Mouse (Mus musculus): ENCODE measurements around the gene Sapcd1. TPM values are rescaled to one million over a fixed set of nuclear protein-coding genes. Genes with fewer than 3 reads are reported as not detected.
A peak's percentile ranks its signal among the peaks of the same experiment; 100 is the strongest.

Gene Sapcd1
- polyA plus RNA-seq, 1 experiment from 2014 or later, result 21.5 TPM

GRCm38 (mm10) chr17:35064378-35064877 is 36.6 kb upstream of the Sapcd1 start:
- Histone ChIP-seq H3K36me3 (peaks cover 27% of the 10 kb centered on the region), H3K4me2 (replicated peaks) (peak overlapping the region; percentile 54), H3K27me3 (peaks cover 22% of the 10 kb centered on the region; the same call in 1 of the 2 replicates), H3K9ac (no peak overlapping the region), H3K9me3 (replicated peaks) (no peaks in the 10 kb centered on the region), H3K4me1 (peaks cover 37% of the 10 kb centered on the region), H3K27ac (replicated peaks) (peak overlapping the region; percentile 68), H3K4me3 (replicated peaks) (peak overlapping the region; percentile 41)
- WGBS, result 28% methylated on average over 10 of the region's 10 CpGs
- no peak for ATAC-seq (ENCODE audit: insufficient number of reproducible peaks, low FRiP score, low TSS enrichment, low read depth)

- Histone ChIP-seq H3K4me2 (replicated peaks) (no peak overlapping the region), H3K27me3 (peaks cover 22% of the 10 kb centered on the region; the same call in 1 of the 2 replicates), H3K27ac (replicated peaks) (0 out of 2 replicates have a peak overlapping the region, but pooled peaks have one; percentile 68), H3K36me3 (peaks cover 27% of the 10 kb centered on the region), H3K4me1 (peaks cover 42% of the 10 kb centered on the region), H3K9ac (no peak overlapping the region), H3K9me3 (replicated peaks) (no peaks in the 10 kb centered on the region), H3K4me3 (replicated peaks) (no peak overlapping the region)
- 94% methylated on average over 3 of the region's 3 CpGs for WGBS
- no peak for ATAC-seq (ENCODE audit: insufficient number of reproducible peaks, low FRiP score, low TSS enrichment, low read depth)
Observed at GRCm38 (mm10) chr17:35063466-35063865, 35.6 kb upstream of the Sapcd1 start.

GRCm38 (mm10) chr17:35061299-35061698 is 33.5 kb upstream of the Sapcd1 start:
- Histone ChIP-seq H3K27me3 (peaks cover 15% of the 10 kb centered on the region; the same call in 1 of the 2 replicates), H3K9ac (no peak overlapping the region), H3K4me3 (replicated peaks) (no peak overlapping the region), H3K9me3 (replicated peaks) (no peaks in the 10 kb centered on the region), H3K4me1 (peaks cover 46% of the 10 kb centered on the region), H3K36me3 (peaks cover 36% of the 10 kb centered on the region), H3K4me2 (replicated peaks) (peak overlapping the region; percentile 79; the same call in 1 of the 2 replicates), H3K27ac (replicated peaks) (0 out of 2 replicates have a peak overlapping the region, but pooled peaks have one; percentile 17)
- 71% methylated on average over 8 of the region's 8 CpGs for WGBS
- no peak for ATAC-seq (ENCODE audit: insufficient number of reproducible peaks, low FRiP score, low TSS enrichment, low read depth)

GRCm38 (mm10) chr17:35060737-35061297 is 33.0 kb upstream of the Sapcd1 start:
- 56% methylated on average over 22 of the region's 22 CpGs for WGBS
- ATAC-seq (ENCODE audit: insufficient number of reproducible peaks, low FRiP score, low TSS enrichment, low read depth), result no peak
- H3K4me1 ChIP-seq, result peaks cover 46% of the 10 kb centered on the region
- H3K9me3 ChIP-seq (replicated peaks), result no peaks in the 10 kb centered on the region
- H3K27me3 ChIP-seq, result peaks cover 12% of the 10 kb centered on the region; the same call in 1 of the 2 replicates
- H3K4me3 ChIP-seq (replicated peaks), result peak overlapping the region; percentile 74
- H3K27ac ChIP-seq (replicated peaks), result 0 out of 2 replicates have a peak overlapping the region, but pooled peaks have one; percentile 95
- H3K9ac ChIP-seq, result peak overlapping the region; percentile 81; the same call in 1 of the 2 replicates
- peaks cover 41% of the 10 kb centered on the region for H3K36me3 ChIP-seq
- peak overlapping the region; percentile 79 for H3K4me2 ChIP-seq (replicated peaks)

- peak overlapping the region; percentile 95; the same call in 1 of the 2 replicates for H3K27ac ChIP-seq (replicated peaks)
- H3K4me1 ChIP-seq, result peaks cover 39% of the 10 kb centered on the region
- H3K4me2 ChIP-seq (replicated peaks), result peak overlapping the region; percentile 79
- peaks cover 7% of the 10 kb centered on the region; the same call in 1 of the 2 replicates for H3K27me3 ChIP-seq
- WGBS, result 20% methylated on average over 14 of the region's 14 CpGs
- H3K9ac ChIP-seq, result peak overlapping the region; percentile 81
- peak overlapping the region; percentile 74 for H3K4me3 ChIP-seq (replicated peaks)
- peaks cover 48% of the 10 kb centered on the region for H3K36me3 ChIP-seq
- ATAC-seq (ENCODE audit: insufficient number of reproducible peaks, low FRiP score, low TSS enrichment, low read depth), result no peak
- H3K9me3 ChIP-seq (replicated peaks), result no peaks in the 10 kb centered on the region
Observed at GRCm38 (mm10) chr17:35060071-35060470, 32.3 kb upstream of the Sapcd1 start.

GRCm38 (mm10) chr17:35058911-35059892 is 31.4 kb upstream of the Sapcd1 start, which contains the start of gene Ddah2:
Gene Ddah2 (plus strand): TSS chr17:35059035.
- Histone ChIP-seq H3K4me2 (replicated peaks) (peak within 1 kb of the TSS; percentile 79), H3K9ac (peak within 1 kb of the TSS; percentile 81), H3K4me3 (replicated peaks) (peak within 1 kb of the TSS; percentile 74), H3K27ac (replicated peaks) (peak within 1 kb of the TSS; percentile 95), H3K4me1 (peaks cover 31% of the 10 kb centered on the region), H3K27me3 (0 out of 2 replicates have a peak, but pooled peaks cover 6% of the 10 kb centered on the region), H3K36me3 (peaks cover 54% of the 10 kb centered on the region), H3K9me3 (replicated peaks) (no peaks in the 10 kb centered on the region)
- 0% methylated on average over 57 of the region's 57 CpGs for WGBS
- peak; percentile 93 for ATAC-seq (ENCODE audit: insufficient number of reproducible peaks, low FRiP score, low TSS enrichment, low read depth)

GRCm38 (mm10) chr17:35058316-35058715 is 30.5 kb upstream of the Sapcd1 start:
- H3K4me1 ChIP-seq, result peaks cover 30% of the 10 kb centered on the region
- ATAC-seq (ENCODE audit: insufficient number of reproducible peaks, low FRiP score, low TSS enrichment, low read depth), result no peak
- H3K36me3 ChIP-seq, result peaks cover 62% of the 10 kb centered on the region
- no peak overlapping the region for H3K9ac ChIP-seq
- peak overlapping the region; percentile 79; the same call in 1 of the 2 replicates for H3K4me2 ChIP-seq (replicated peaks)
- no peaks in the 10 kb centered on the region for H3K9me3 ChIP-seq (replicated peaks)
- no peaks in the 10 kb centered on the region for H3K27me3 ChIP-seq
- WGBS, result 51% methylated on average over 9 of the region's 9 CpGs
- peak overlapping the region; percentile 95; the same call in 1 of the 2 replicates for H3K27ac ChIP-seq (replicated peaks)
- peak overlapping the region; percentile 74 for H3K4me3 ChIP-seq (replicated peaks)

- Histone ChIP-seq H3K36me3 (peaks cover 63% of the 10 kb centered on the region), H3K9ac (no peak overlapping the region), H3K27ac (replicated peaks) (no peak overlapping the region), H3K4me1 (peaks cover 40% of the 10 kb centered on the region), H3K4me2 (replicated peaks) (no peak overlapping the region), H3K4me3 (replicated peaks) (no peak overlapping the region), H3K9me3 (replicated peaks) (no peaks in the 10 kb centered on the region), H3K27me3 (no peaks in the 10 kb centered on the region)
- WGBS, result 75% methylated on average over 3 of the region's 3 CpGs
- ATAC-seq (ENCODE audit: insufficient number of reproducible peaks, low FRiP score, low TSS enrichment, low read depth), result no peak
Observed at GRCm38 (mm10) chr17:35057090-35057489, 29.3 kb upstream of the Sapcd1 start.

- ATAC-seq (ENCODE audit: insufficient number of reproducible peaks, low FRiP score, low TSS enrichment, low read depth), result no peak
- 89% methylated on average over 7 of the region's 7 CpGs for WGBS
- H3K4me3 ChIP-seq (replicated peaks), result no peak overlapping the region
- H3K27ac ChIP-seq (replicated peaks), result no peak overlapping the region
- H3K4me2 ChIP-seq (replicated peaks), result no peak overlapping the region
- no peaks in the 10 kb centered on the region for H3K27me3 ChIP-seq
- peaks cover 38% of the 10 kb centered on the region for H3K4me1 ChIP-seq
- H3K36me3 ChIP-seq, result peaks cover 52% of the 10 kb centered on the region
- H3K9ac ChIP-seq, result no peak overlapping the region
- no peaks in the 10 kb centered on the region for H3K9me3 ChIP-seq (replicated peaks)
Observed at GRCm38 (mm10) chr17:35055691-35056495, 28.1 kb upstream of the Sapcd1 start.

- Histone ChIP-seq H3K36me3 (peaks cover 41% of the 10 kb centered on the region), H3K9me3 (replicated peaks) (no peaks in the 10 kb centered on the region), H3K27me3 (no peaks in the 10 kb centered on the region), H3K4me3 (replicated peaks) (peak overlapping the region; percentile 62), H3K9ac (peak overlapping the region; percentile 54; the same call in 1 of the 2 replicates), H3K4me2 (replicated peaks) (peak overlapping the region; percentile 87), H3K4me1 (peaks cover 41% of the 10 kb centered on the region), H3K27ac (replicated peaks) (peak overlapping the region; percentile 95)
- WGBS, result 71% methylated on average over 12 of the region's 12 CpGs
- no peak for ATAC-seq (ENCODE audit: insufficient number of reproducible peaks, low FRiP score, low TSS enrichment, low read depth)
Observed at GRCm38 (mm10) chr17:35052271-35052798, 24.5 kb upstream of the Sapcd1 start.

Data from embryonic facial prominence, embryonic 15.5 days (tissue).